Mouse (Mus musculus) layer of hippocampus, postnatal 10 days (tissue): ENCODE results near the gene Gm20828. TPM values are rescaled to one million over a fixed set of nuclear protein-coding genes. Genes with fewer than 3 reads are reported as not detected.
"Not testable (repeated sequence)": the region's sequence is repeated elsewhere in the genome, so short reads cannot be mapped to it uniquely, and the experiment has no call there.

Experiments
- DNase-seq, 2 experiments: peaks; one replicate each; pipeline ENCODE4 v3.0.0; 2021; ENCODE audit warnings: low spot score in 2 of 2
- long read RNA-seq: library from polyadenylated mRNA; stranded (forward); transcript quantifications from one replicate; pipeline ENCODE4 v2.0.0, GENCODE M21; 2023
- total RNA-seq, 2 experiments: library from RNA; stranded (reverse); gene quantifications; 2 replicates each; pipeline ENCODE4 v1.2.3; 2021

Gm20828 gene
- total RNA-seq = not detected
- long read RNA-seq = 0 reads

DNA sequence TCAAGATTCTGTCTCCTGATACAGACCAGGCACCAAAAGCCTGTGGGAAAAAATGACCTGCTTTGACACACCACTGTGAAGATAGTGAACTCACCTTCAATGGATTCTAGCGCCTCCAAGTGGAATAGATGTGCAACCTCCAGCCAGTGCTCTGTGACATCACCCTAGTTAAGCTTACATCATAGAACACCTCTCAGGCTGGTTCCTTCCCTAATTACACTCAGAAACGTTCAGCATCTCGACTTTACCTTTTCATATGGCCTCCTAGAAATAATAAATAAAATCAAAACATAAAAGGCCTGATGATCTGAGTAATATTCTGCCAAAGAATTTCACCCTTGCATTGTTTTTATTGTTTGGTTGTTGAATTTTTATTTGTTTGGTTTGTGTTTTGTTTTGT lies at the start of gene Gm20828:
Gene Gm20828 (minus strand): TSS at position 101 of the 400 bp plus-strand sequence.
- DNase-seq = not testable (repeated sequence)
